Comparison of ENCODE assay signal across 33 mouse cellular contexts in the genomic region with DNA sequence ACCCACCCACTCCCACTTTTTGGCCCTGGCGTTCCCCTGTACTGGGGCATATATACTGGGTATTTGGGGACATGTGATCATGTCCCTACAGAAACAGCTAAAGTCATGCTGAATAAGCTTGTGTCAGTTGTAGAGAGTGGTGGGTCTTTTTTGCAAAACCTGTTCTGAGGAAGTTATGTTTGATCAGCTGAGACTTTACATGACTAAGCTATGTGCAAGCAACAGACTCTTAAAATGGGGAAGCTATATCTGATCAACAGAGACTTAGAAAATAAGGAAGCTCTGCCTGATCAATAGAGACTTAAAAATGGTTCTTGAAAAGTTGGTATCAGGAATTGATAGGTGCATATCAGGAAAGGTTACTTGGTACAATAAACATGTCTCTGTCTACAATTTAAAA. TPM values are rescaled to one million over a fixed set of nuclear protein-coding genes. Genes with fewer than 3 reads are reported as not detected.
A peak's percentile ranks its signal among the peaks of the same experiment; 100 is the strongest.
DNase-seq lines count a peak whose midpoint lies in the region; ATAC-seq and TF ChIP-seq lines count a peak whose summit lies in the region.
"Had no signal": no experiment of that assay in that cellular context is flagged by ENCODE, and none has a peak within 500 bp of the region (broad histone marks: within the 10 kb centered on the region; RNA-seq: fewer than 3 reads in every experiment).

No protein-coding gene starts in this region.

- no peak for TF ChIP-seq POLR2A in bone marrow macrophage, adult 2 months (IDR thresholded peaks at IDR 0.05; ENCODE audit: borderline replicate concordance, low read depth, low read length)

- H3K27me3 ChIP-seq in splenic B cell, adult 2 months (ENCODE audit: control insufficient read depth, insufficient read depth, low read length, poor library complexity, severe bottlenecking), result no peaks in the 10 kb centered on the region; the same call in 1 of the 2 replicates
- H3K27me3 ChIP-seq in kidney, embryonic 16.5 days (ENCODE audit: insufficient read depth, low read length), result no peaks in the 10 kb centered on the region
- H3K27me3 ChIP-seq: forebrain, embryonic 12.5 days; heart, embryonic 13.5 days; intestine, embryonic 15.5 days; limb, embryonic 13.5 days; lung, embryonic 15.5 days; midbrain, embryonic 13.5 days had no signal

- no peak overlapping the region for H3K4me3 ChIP-seq in bone marrow macrophage, adult 2 months (ENCODE audit: insufficient read depth, low read length)
- H3K4me3 ChIP-seq in macrophage (ENCODE audit: inconsistent target), result no peak overlapping the region
- H3K4me3 ChIP-seq in kidney, embryonic 16.5 days (ENCODE audit: low read length), result no peak overlapping the region
- H3K4me3 ChIP-seq: erythroblast, embryonic 14.5 days; forebrain, embryonic 12.5 days; heart, embryonic 13.5 days; hindbrain, embryonic 10.5 days; intestine, embryonic 15.5 days; limb, embryonic 13.5 days; lung, embryonic 15.5 days; midbrain, embryonic 13.5 days had no signal

- no peak for TF ChIP-seq CTCF in bone marrow macrophage, adult 2 months (IDR thresholded peaks at IDR 0.05; ENCODE audit: low read depth, low read length)

- no peak overlapping the region for H3K4me2 ChIP-seq in kidney, embryonic 16.5 days (replicated peaks; ENCODE audit: low read depth, low read length)
- H3K4me2 ChIP-seq: forebrain, embryonic 12.5 days; heart, embryonic 13.5 days; intestine, embryonic 15.5 days; limb, embryonic 13.5 days; liver, embryonic 11.5 days; lung, embryonic 15.5 days; midbrain, embryonic 13.5 days had no signal

- H3K79me2 ChIP-seq in macrophage (ENCODE audit: inconsistent target), result no peaks in the 10 kb centered on the region

- no peak overlapping the region for H3K9ac ChIP-seq in kidney, embryonic 16.5 days (replicated peaks; ENCODE audit: low read length)
- H3K9ac ChIP-seq: forebrain, embryonic 12.5 days; forebrain, postnatal 0 days; heart, embryonic 13.5 days; intestine, embryonic 15.5 days; limb, embryonic 13.5 days; lung, embryonic 15.5 days; midbrain, embryonic 13.5 days had no signal

- DNase-seq in splenic B cell, adult 2 months (ENCODE audit: low read depth, low spot score), result peak; percentile 19
- no peak for DNase-seq in ovary, postnatal 36 days (ENCODE audit: low spot score)
- no peak for DNase-seq in heart, adult 9 months (ENCODE audit: low spot score in 2 of 2)
- DNase-seq: adrenal gland, postnatal 10 days; cerebellum, adult 18-20 months; forebrain, postnatal 0 days; kidney, adult 2 months; right cerebral cortex, postnatal 4 days; thymus, adult 2 months; thymus, postnatal 36 days had no signal

- H3K27ac ChIP-seq in bone marrow macrophage, adult 2 months (ENCODE audit: insufficient read depth, low read depth, low read length), result peak overlapping the region; percentile 30
- peak overlapping the region; percentile 25 for H3K27ac ChIP-seq in macrophage
- no peak overlapping the region for H3K27ac ChIP-seq in kidney, embryonic 16.5 days (ENCODE audit: low read length)
- H3K27ac ChIP-seq: forebrain, embryonic 12.5 days; heart, embryonic 13.5 days; hindbrain, embryonic 10.5 days; intestine, embryonic 15.5 days; kidney, postnatal 0 days; limb, embryonic 13.5 days; lung, embryonic 15.5 days; midbrain, embryonic 13.5 days had no signal

- no peaks in the 10 kb centered on the region for H3K9me3 ChIP-seq in kidney, embryonic 16.5 days (ENCODE audit: low read length)
- H3K9me3 ChIP-seq: forebrain, embryonic 12.5 days; heart, embryonic 13.5 days; hindbrain, embryonic 10.5 days; intestine, embryonic 15.5 days; limb, embryonic 13.5 days; lung, embryonic 15.5 days; midbrain, embryonic 13.5 days had no signal

- peaks cover 13% of the 10 kb centered on the region for H3K4me1 ChIP-seq in bone marrow macrophage, adult 2 months (ENCODE audit: control insufficient read depth, insufficient read depth, low read length)
- no peaks in the 10 kb centered on the region for H3K4me1 ChIP-seq in kidney, embryonic 16.5 days (ENCODE audit: insufficient read depth, low read length)
- H3K4me1 ChIP-seq: forebrain, embryonic 12.5 days; heart, embryonic 13.5 days; intestine, embryonic 15.5 days; limb, embryonic 13.5 days; midbrain, embryonic 13.5 days had no signal

- peaks cover 6% of the 10 kb centered on the region; the same call in 1 of the 2 replicates for H3K36me3 ChIP-seq in macrophage (ENCODE audit: inconsistent target)
- no peaks in the 10 kb centered on the region for H3K36me3 ChIP-seq in splenic B cell, adult 2 months (ENCODE audit: control insufficient read depth, insufficient read depth, low read length, poor library complexity, severe bottlenecking)
- H3K36me3 ChIP-seq in kidney, embryonic 16.5 days (ENCODE audit: insufficient read depth, low read length), result no peaks in the 10 kb centered on the region
- H3K36me3 ChIP-seq: forebrain, embryonic 12.5 days; heart, embryonic 13.5 days; hindbrain, embryonic 10.5 days; intestine, embryonic 15.5 days; limb, embryonic 13.5 days; lung, embryonic 15.5 days; midbrain, embryonic 13.5 days had no signal

- peak; percentile 28 for ATAC-seq in CD4-positive, CD25-positive, alpha-beta regulatory T cell, adult 4 months
- ATAC-seq in kidney, embryonic 16.5 days (ENCODE audit: low FRiP score, low TSS enrichment), result no peak
- ATAC-seq: forebrain, postnatal 0 days; hindbrain, embryonic 16.5 days; intestine, embryonic 15.5 days; midbrain, embryonic 13.5 days had no signal

- WGBS in macrophage (ENCODE audit: missing documents), result 100% methylated on average over 1 of the region's 1 CpGs
- 89% methylated on average over 1 of the region's 1 CpGs for WGBS in kidney, embryonic 16.5 days

RNA-seq across cellular contexts. Expression of a gene that starts 3.2 kb away (rescaled TPM):
- 1 to 10 TPM; 3.9 to 6.3 TPM for polyA plus RNA-seq in CD4-positive, CD25-positive, alpha-beta regulatory T cell, adult 4 months (2017; shearing (Covaris generic))
- polyA plus RNA-seq in bone marrow macrophage, adult 2 months (2012; ENCODE audit: insufficient read depth, insufficient read length, missing spikeins), result not detected in 2 replicates
- under 1 TPM in 4 of 26 experiments, not detected in 22; 0.38 to 0.81 (median 0.64) TPM for total RNA-seq in macrophage (2018; cell fraction: chromatin; rRNA removed)
- total RNA-seq in macrophage (2018; cell fraction: cytosol; rRNA removed), result not detected
- 1 to 10 TPM in 1 of 26 experiments, under 1 TPM in 4, not detected in 21; 0.46 to 1.3 (median 0.65) TPM for total RNA-seq in macrophage (2018; cell fraction: nucleus; rRNA removed)
- polyA plus RNA-seq in macrophage (2018), result not detected in 3 replicates
- polyA plus RNA-seq in kidney, embryonic 16.5 days (2015; fragmentation: Nextera tagmentation; extraction: Ambion mirVana), result 0.17 and 0.19 TPM in 2 replicates
- total RNA-seq: forebrain, postnatal 0 days; layer of hippocampus, postnatal 14 days; left cerebral cortex, adult 8-10 months; left cerebral cortex, postnatal 36 days; megakaryocyte-erythroid progenitor cell, adult 5-6 weeks had no signal
- polyA plus RNA-seq: cortical plate, adult 2 months; erythroblast, embryonic 14.5 days; forebrain, embryonic 12.5 days; forebrain, postnatal 0 days; hindbrain, embryonic 16.5 days; midbrain, embryonic 13.5 days had no signal

RNA-seq across cellular contexts. Expression of a gene that starts 17.1 kb away (rescaled TPM):
- 1,000 to 10,000 TPM; 1,239 to 1,299 TPM for polyA plus RNA-seq in CD4-positive, CD25-positive, alpha-beta regulatory T cell, adult 4 months (2017; shearing (Covaris generic))
- 338 and 351 TPM in 2 replicates for polyA plus RNA-seq in bone marrow macrophage, adult 2 months (2012; ENCODE audit: insufficient read depth, insufficient read length, missing spikeins)
- total RNA-seq in macrophage (2018; cell fraction: chromatin; rRNA removed), result 100 to 1,000 TPM in 20 of 26 experiments, 10 to 100 TPM in 6; 18.4 to 667 (median 279) TPM
- 100 to 1,000 TPM; 132 to 513 (median 319) TPM for total RNA-seq in macrophage (2018; cell fraction: cytosol; rRNA removed)
- total RNA-seq in macrophage (2018; cell fraction: nucleus; rRNA removed), result 100 to 1,000 TPM in 23 of 26 experiments, 10 to 100 TPM in 3; 56.3 to 614 (median 322) TPM
- 182 to 404 TPM (median 188 TPM) in 3 replicates for polyA plus RNA-seq in macrophage (2018)
- polyA plus RNA-seq in kidney, embryonic 16.5 days (2015; fragmentation: Nextera tagmentation; extraction: Ambion mirVana), result 3.2 and 4.1 TPM in 2 replicates
- polyA plus RNA-seq: erythroblast, embryonic 14.5 days had no signal

RNA-seq across cellular contexts. Expression of a gene that starts 47.7 kb away (rescaled TPM):
- polyA plus RNA-seq in CD4-positive, CD25-positive, alpha-beta regulatory T cell, adult 4 months (2017; shearing (Covaris generic)), result 100 to 1,000 TPM; 420 to 532 TPM
- 13.4 and 15.4 TPM in 2 replicates for polyA plus RNA-seq in bone marrow macrophage, adult 2 months (2012; ENCODE audit: insufficient read depth, insufficient read length, missing spikeins)
- 100 to 1,000 TPM in 1 of 26 experiments, 10 to 100 TPM in 21, 1 to 10 TPM in 4; 2.7 to 111 (median 42.1) TPM for total RNA-seq in macrophage (2018; cell fraction: chromatin; rRNA removed)
- total RNA-seq in macrophage (2018; cell fraction: cytosol; rRNA removed), result 1 to 10 TPM in 22 of 26 experiments, under 1 TPM in 4; 0.85 to 8.7 (median 3.2) TPM
- total RNA-seq in macrophage (2018; cell fraction: nucleus; rRNA removed), result 10 to 100 TPM in 22 of 26 experiments, 1 to 10 TPM in 4; 1.7 to 88.4 (median 28.7) TPM
- 0.80 to 5.0 TPM (median 2.0 TPM) in 3 replicates for polyA plus RNA-seq in macrophage (2018)
- not detected in 2 replicates for polyA plus RNA-seq in kidney, embryonic 16.5 days (2015; fragmentation: Nextera tagmentation; extraction: Ambion mirVana)
- total RNA-seq: forebrain, postnatal 0 days; gastrocnemius, adult 8-10 months had no signal
- polyA plus RNA-seq: embryonic facial prominence, embryonic 14.5 days; erythroblast, embryonic 14.5 days; forebrain, embryonic 12.5 days; heart, embryonic 13.5 days; hindbrain, embryonic 10.5 days; hindbrain, embryonic 16.5 days; kidney, postnatal 0 days; limb, embryonic 13.5 days; liver, embryonic 11.5 days; midbrain, embryonic 13.5 days; neural tube, embryonic 11.5 days had no signal

Comparison
In these comparisons a context has a peak if more than half of its experiments do, and no peak if none do; other contexts are left out.
1. RNA of a gene that starts 17.1 kb away (polyA plus RNA-seq): 1,239 to 1,299 TPM in CD4-positive, CD25-positive, alpha-beta regulatory T cell, adult 4 months, 338 to 351 TPM in bone marrow macrophage, adult 2 months and 182 to 404 TPM in macrophage; 3.2 to 4.1 TPM in kidney, embryonic 16.5 days; every median in the first group is over 10 times any median in the second.
2. RNA of a gene that starts 47.7 kb away (polyA plus RNA-seq): 420 to 532 TPM in CD4-positive, CD25-positive, alpha-beta regulatory T cell, adult 4 months; 13.4 to 15.4 TPM in bone marrow macrophage, adult 2 months, 0.80 to 5.0 TPM in macrophage and not detected in kidney, embryonic 16.5 days; every median in the first group is over 10 times any median in the second.